Mouse (Mus musculus): Measurements from ENCODE around the gene Limch1. TPM values are rescaled to one million over a fixed set of nuclear protein-coding genes. Genes with fewer than 3 reads are reported as not detected.

The Limch1 gene
- total and polyA plus RNA-seq, 3 experiments: 0.05 TPM; not detected in 2

- Histone ChIP-seq H3K4me2 (ENCODE audit: insufficient read depth, low read depth, poor library complexity, severe bottlenecking) (no peak overlapping the region), H3K27ac (ENCODE audit: insufficient read depth, low read depth) (no peak overlapping the region), H3K27me3 (replicated peaks) (no peaks in the 10 kb centered on the region), H3K4me1 (ENCODE audit: control insufficient read depth in 1 of 2, insufficient read depth in 2 of 2) (peaks cover 14 to 51% of the 10 kb centered on the region in 2 experiments), H3K36me3 (replicated peaks in 1 of 2; ENCODE audit: control insufficient read depth in 1 of 2, insufficient read depth in 1 of 2, low read length in 1 of 2) (no peaks in the 10 kb centered on the region), H3K9ac (ENCODE audit: insufficient read depth, low read depth) (no peak overlapping the region), H3K79me2 (replicated peaks; ENCODE audit: control insufficient read depth, extremely low read depth, insufficient read depth, poor library complexity, severe bottlenecking) (no peaks in the 10 kb centered on the region), H3K9me3 (replicated peaks; ENCODE audit: low read length) (no peaks in the 10 kb centered on the region), H3K4me3 (replicated peaks in 1 of 3; ENCODE audit: low read depth in 2 of 3, low read length in 2 of 3, poor library complexity in 1 of 3) (no peak overlapping the region)
- in situ Hi-C loops (cut with MboI; ENCODE audit: low pct_ligation_motif_present, low pct_unique_long_range_greater_than_20kb, low sequenced_read_pairs) (no loop called here), dilution Hi-C loops (cut with MboI; ENCODE audit: extremely low pct_ligation_motif_present, extremely low pct_unique_long_range_greater_than_20kb, low sequenced_read_pairs) (no loop called here)
- TF ChIP-seq USF2 (conservative IDR thresholded peaks at IDR 0.05; ENCODE audit: low read depth, low read length): no peak
- no peak for TF ChIP-seq ETS1 (conservative IDR thresholded peaks at IDR 0.05; ENCODE audit: low read depth, low read length)
- TF ChIP-seq EP300 (IDR thresholded peaks at IDR 0.05; ENCODE audit: low read length): no peak
- no peak for TF ChIP-seq ZMIZ1 (IDR thresholded peaks at IDR 0.05; ENCODE audit: low read depth, low read length)
- no peak for TF ChIP-seq USF1 (IDR thresholded peaks at IDR 0.05; ENCODE audit: low read depth, low read length)
- TF ChIP-seq E2F4 (IDR thresholded peaks at IDR 0.05; ENCODE audit: insufficient replicate concordance, low read depth, low read length): no peak
- TF ChIP-seq CHD1 (IDR thresholded peaks at IDR 0.05; ENCODE audit: low read depth, low read length): no peak
- TF ChIP-seq MEF2A (IDR thresholded peaks at IDR 0.05; ENCODE audit: borderline replicate concordance, low read depth, low read length): no peak
- no peak; the same call in 1 of the 2 replicates for TF ChIP-seq CHD2 (IDR thresholded peaks at IDR 0.05; ENCODE audit: low read length)
- TF ChIP-seq POLR2A (IDR thresholded peaks at IDR 0.05; ENCODE audit: low read depth, low read length): no peak
- TF ChIP-seq MAFK (IDR thresholded peaks at IDR 0.05; ENCODE audit: insufficient replicate concordance, low read length): no peak
- no peak for TF ChIP-seq ZKSCAN1 (IDR thresholded peaks at IDR 0.05; ENCODE audit: borderline replicate concordance, low read depth, low read length)
- TF ChIP-seq TCF12 (IDR thresholded peaks at IDR 0.05; ENCODE audit: low read depth, low read length): no peak
- TF ChIP-seq JUN (IDR thresholded peaks at IDR 0.05; ENCODE audit: insufficient read depth, low read depth, low read length): no peak
- no peak for TF ChIP-seq ELF1 (IDR thresholded peaks at IDR 0.05; ENCODE audit: low read depth, low read length)
- no peak for TF ChIP-seq JUND (conservative IDR thresholded peaks at IDR 0.05; ENCODE audit: low read depth, low read length)
- TF ChIP-seq KAT2A (IDR thresholded peaks at IDR 0.05; ENCODE audit: insufficient replicate concordance, low read length): no peak
- DNase-seq (ENCODE audit: extremely low read depth): no peak
Measured at GRCm38 (mm10) chr5:66757706-66758237, 12.1 kb downstream of the Limch1 start.

- no peak for TF ChIP-seq SIN3A (IDR thresholded peaks at IDR 0.05; ENCODE audit: low read length)
- TF ChIP-seq BHLHE40 (IDR thresholded peaks at IDR 0.05; ENCODE audit: low read depth, low read length): no peak
- TF ChIP-seq TCF12 (IDR thresholded peaks at IDR 0.05; ENCODE audit: low read depth, low read length): no peak
- TF ChIP-seq HCFC1 (IDR thresholded peaks at IDR 0.05; ENCODE audit: low read depth, low read length): no peak
- TF ChIP-seq NRF1 (IDR thresholded peaks at IDR 0.05; ENCODE audit: low read depth, low read length): no peak
- no peak for TF ChIP-seq EP300 (IDR thresholded peaks at IDR 0.05; ENCODE audit: low read length)
- no peak for TF ChIP-seq IRF4 (IDR thresholded peaks at IDR 0.05; ENCODE audit: low read depth, low read length)
- no peak for TF ChIP-seq ZNF384 (IDR thresholded peaks at IDR 0.05; ENCODE audit: low read depth, low read length)
- no peak for TF ChIP-seq USF2 (conservative IDR thresholded peaks at IDR 0.05; ENCODE audit: low read depth, low read length)
- TF ChIP-seq CHD2 (IDR thresholded peaks at IDR 0.05; ENCODE audit: low read length): no peak
- no peak for TF ChIP-seq MXI1 (IDR thresholded peaks at IDR 0.05; ENCODE audit: low read depth, low read length)
- no peak for TF ChIP-seq CTCF (conservative IDR thresholded peaks at IDR 0.05 in 1 of 2, IDR thresholded peaks at IDR 0.05 in 1 of 2; ENCODE audit: low read depth in 2 of 2, low read length in 2 of 2)
- no peak for TF ChIP-seq JUN (IDR thresholded peaks at IDR 0.05; ENCODE audit: insufficient read depth, low read depth, low read length)
- TF ChIP-seq E2F4 (IDR thresholded peaks at IDR 0.05; ENCODE audit: insufficient replicate concordance, low read depth, low read length): no peak
- no peak for TF ChIP-seq NELFE (IDR thresholded peaks at IDR 0.05; ENCODE audit: low read depth, low read length)
- TF ChIP-seq MAX (IDR thresholded peaks at IDR 0.05; ENCODE audit: low read length): no peak
- TF ChIP-seq SMC3 (IDR thresholded peaks at IDR 0.05; ENCODE audit: low read depth, low read length): no peak
- Histone ChIP-seq H3K9ac (ENCODE audit: insufficient read depth, low read depth) (no peak overlapping the region), H3K27me3 (replicated peaks) (no peaks in the 10 kb centered on the region), H3K27ac (ENCODE audit: insufficient read depth, low read depth) (no peak overlapping the region), H3K79me2 (replicated peaks; ENCODE audit: control insufficient read depth, extremely low read depth, insufficient read depth, poor library complexity, severe bottlenecking) (no peaks in the 10 kb centered on the region), H3K4me3 (replicated peaks in 1 of 3; ENCODE audit: low read depth in 2 of 3, low read length in 2 of 3, poor library complexity in 1 of 3) (no peak overlapping the region), H3K36me3 (replicated peaks in 1 of 2; ENCODE audit: control insufficient read depth in 1 of 2, insufficient read depth in 1 of 2, low read length in 1 of 2) (no peaks in the 10 kb centered on the region), H3K4me2 (ENCODE audit: insufficient read depth, low read depth, poor library complexity, severe bottlenecking) (no peak overlapping the region), H3K4me1 (ENCODE audit: control insufficient read depth in 1 of 2, insufficient read depth in 2 of 2) (peaks cover 9 to 44% of the 10 kb centered on the region in 2 experiments), H3K9me3 (replicated peaks; ENCODE audit: low read length) (no peaks in the 10 kb centered on the region)
- in situ Hi-C loops (cut with MboI; ENCODE audit: low pct_ligation_motif_present, low pct_unique_long_range_greater_than_20kb, low sequenced_read_pairs) (no loop called here), dilution Hi-C loops (cut with MboI; ENCODE audit: extremely low pct_ligation_motif_present, extremely low pct_unique_long_range_greater_than_20kb, low sequenced_read_pairs) (no loop called here)
- DNase-seq (ENCODE audit: extremely low read depth): no peak
Measured at GRCm38 (mm10) chr5:66759354-66759753, 13.7 kb downstream of the Limch1 start.
